Mouse (Mus musculus) CH12.LX (cell line): ENCODE results near the gene Hbs1l. TPM values are rescaled to one million over a fixed set of nuclear protein-coding genes. Genes with fewer than 3 reads are reported as not detected.

Experiments
- DNase-seq: peaks from one replicate; pipeline ENCODE4 v3.0.0-alpha.2; 2013; ENCODE audit errors: extremely low read depth
- H3K27ac ChIP-seq: 2 replicates; pipeline ENCODE4 v1.5.1; 2012; ENCODE audit warnings: low read depth, mild to moderate bottlenecking, control low read depth, moderate library complexity; ENCODE audit not compliant: insufficient read depth
- H3K27me3 ChIP-seq: replicated peaks from 2 replicates; pipeline ENCODE3; 2012; ENCODE audit warnings: inconsistent platforms
- H3K36me3 ChIP-seq, 2 experiments: replicated peaks in 1 of 2; 2 replicates each; pipeline versions ENCODE3 to v1.6.1; 2012; ENCODE audit warnings: inconsistent platforms in 1 of 2, low read length in 1 of 2, mild to moderate bottlenecking in 1 of 2, mixed read lengths in 1 of 2, moderate library complexity in 1 of 2; ENCODE audit not compliant: control insufficient read depth in 1 of 2, insufficient read depth in 1 of 2
- H3K4me1 ChIP-seq, 2 experiments: 2 replicates each; pipeline ENCODE4 v1.6.1; 2012; ENCODE audit warnings: inconsistent platforms in 1 of 2, moderate library complexity in 1 of 2; ENCODE audit not compliant: insufficient read depth in 2 of 2, control insufficient read depth in 1 of 2
- H3K4me2 ChIP-seq: 2 replicates; pipeline ENCODE4 v1.6.1; 2012; ENCODE audit warnings: low read depth, mild to moderate bottlenecking, control low read depth; ENCODE audit not compliant: poor library complexity, insufficient read depth, severe bottlenecking
- H3K4me3 ChIP-seq, 3 experiments: fragments of 150-350 bp in 1 of 3; sonication (generic) in 1 of 3; replicated peaks in 1 of 3; 2 replicates each; pipeline versions ENCODE3 to v1.5.1; 2011 to 2012; ENCODE audit warnings: low read depth in 2 of 3, low read length in 2 of 3, mild to moderate bottlenecking in 2 of 3, moderate library complexity in 2 of 3, control low read depth in 1 of 3, improper control_type of control experiment in 1 of 3, inconsistent platforms in 1 of 3, mixed read lengths in 1 of 3; ENCODE audit not compliant: poor library complexity in 1 of 3
- H3K79me2 ChIP-seq: replicated peaks from 2 replicates; pipeline ENCODE4 v1.6.1; 2012; ENCODE audit warnings: mild to moderate bottlenecking, moderate library complexity; ENCODE audit not compliant: control insufficient read depth, poor library complexity, insufficient read depth, severe bottlenecking; ENCODE audit errors: extremely low read depth
- H3K9ac ChIP-seq: 2 replicates; pipeline ENCODE4 v1.6.1; 2012; ENCODE audit warnings: low read depth, mild to moderate bottlenecking, control low read depth, moderate library complexity; ENCODE audit not compliant: insufficient read depth
- H3K9me3 ChIP-seq: replicated peaks from 2 replicates; pipeline ENCODE3; 2012; ENCODE audit warnings: low read length, inconsistent platforms, mixed read lengths
- BHLHE40 ChIP-seq: IDR thresholded peaks from 2 replicates; pipeline ENCODE4 v1.6.1; 2011; ENCODE audit warnings: mild to moderate bottlenecking, low read depth, low read length, improper control_type of control experiment
- CHD1 ChIP-seq: IDR thresholded peaks from 2 replicates; pipeline ENCODE4 v1.6.1; 2012; ENCODE audit warnings: low read depth, low read length, improper control_type of control experiment, inconsistent platforms
- CHD2 ChIP-seq: IDR thresholded peaks from 2 replicates; pipeline ENCODE4 v1.6.1; 2011; ENCODE audit warnings: low read length, improper control_type of control experiment
- CTCF ChIP-seq, 2 experiments: IDR thresholded peaks in 1 of 2; conservative IDR thresholded peaks in 1 of 2; 2 replicates each; pipeline ENCODE4 v1.5.1; 2011 to 2012; ENCODE audit warnings: low read depth in 2 of 2, low read length in 2 of 2, improper control_type of control experiment in 1 of 2, inconsistent platforms in 1 of 2, mild to moderate bottlenecking in 1 of 2, moderate library complexity in 1 of 2
- EP300 ChIP-seq: IDR thresholded peaks from 2 replicates; pipeline ENCODE4 v1.6.1; 2011; ENCODE audit warnings: low read length, improper control_type of control experiment
- ETS1 ChIP-seq: conservative IDR thresholded peaks from 2 replicates; pipeline ENCODE4 v1.6.1; 2012; ENCODE audit warnings: low read depth, mild to moderate bottlenecking, inconsistent platforms, low read length, improper control_type of control experiment, moderate library complexity
- GABPA ChIP-seq: IDR thresholded peaks from 2 replicates; pipeline ENCODE4 v1.6.1; 2012; ENCODE audit warnings: low read depth, low read length, improper control_type of control experiment, inconsistent platforms; ENCODE audit not compliant: insufficient replicate concordance
- IRF4 ChIP-seq: IDR thresholded peaks from 2 replicates; pipeline ENCODE4 v1.6.1; 2014; ENCODE audit warnings: low read depth, mild to moderate bottlenecking, inconsistent platforms, low read length, improper control_type of control experiment
- JUN ChIP-seq: IDR thresholded peaks from 2 replicates; pipeline ENCODE4 v1.6.1; 2011; ENCODE audit warnings: low read depth, mild to moderate bottlenecking, low read length, improper control_type of control experiment, moderate library complexity; ENCODE audit not compliant: insufficient read depth
- JUND ChIP-seq: conservative IDR thresholded peaks from 2 replicates; pipeline ENCODE4 v1.6.1; 2011; ENCODE audit warnings: low read depth, low read length, improper control_type of control experiment
- KAT2A ChIP-seq: IDR thresholded peaks from 2 replicates; pipeline ENCODE4 v1.6.1; 2012; ENCODE audit warnings: low read length, improper control_type of control experiment, inconsistent platforms; ENCODE audit not compliant: insufficient replicate concordance
- MAFK ChIP-seq: IDR thresholded peaks from 2 replicates; pipeline ENCODE4 v1.6.1; 2011; ENCODE audit warnings: low read length, improper control_type of control experiment; ENCODE audit not compliant: insufficient replicate concordance
- MAX ChIP-seq: IDR thresholded peaks from 2 replicates; pipeline ENCODE4 v1.6.1; 2011; ENCODE audit warnings: low read length, improper control_type of control experiment
- MAZ ChIP-seq: IDR thresholded peaks from 2 replicates; pipeline ENCODE4 v1.6.1; 2012; ENCODE audit warnings: low read depth, mild to moderate bottlenecking, inconsistent platforms, low read length, improper control_type of control experiment, moderate library complexity
- MEF2A ChIP-seq: IDR thresholded peaks from 2 replicates; pipeline ENCODE4 v1.6.1; 2014; ENCODE audit warnings: low read depth, mild to moderate bottlenecking, inconsistent platforms, low read length, improper control_type of control experiment, borderline replicate concordance
- MXI1 ChIP-seq: IDR thresholded peaks from 2 replicates; pipeline ENCODE4 v1.6.1; 2011; ENCODE audit warnings: mild to moderate bottlenecking, low read depth, low read length, improper control_type of control experiment
- MYC ChIP-seq: IDR thresholded peaks from 2 replicates; pipeline ENCODE4 v1.6.1; 2011; ENCODE audit warnings: low read depth, mild to moderate bottlenecking, improper control_type of control experiment, low read length
- NELFE ChIP-seq: IDR thresholded peaks from 2 replicates; pipeline ENCODE4 v1.6.1; 2011; ENCODE audit warnings: low read depth, low read length, improper control_type of control experiment
- NRF1 ChIP-seq: IDR thresholded peaks from 2 replicates; pipeline ENCODE4 v1.6.1; 2014; ENCODE audit warnings: low read depth, mild to moderate bottlenecking, inconsistent platforms, low read length, improper control_type of control experiment, moderate library complexity
- PAX5 ChIP-seq: IDR thresholded peaks from 2 replicates; pipeline ENCODE4 v1.6.1; 2012; ENCODE audit warnings: low read length, inconsistent platforms, mixed read lengths
- POLR2A ChIP-seq: IDR thresholded peaks from 2 replicates; pipeline ENCODE4 v1.6.1; 2011; ENCODE audit warnings: low read depth, mild to moderate bottlenecking, improper control_type of control experiment, low read length
- POLR2AphosphoS2 ChIP-seq: IDR thresholded peaks from 2 replicates; pipeline ENCODE4 v1.6.1; 2011; ENCODE audit warnings: low read depth, low read length, improper control_type of control experiment
- RCOR1 ChIP-seq: conservative IDR thresholded peaks from 2 replicates; pipeline ENCODE4 v1.6.1; 2012; ENCODE audit warnings: low read depth, mild to moderate bottlenecking, inconsistent platforms, low read length, improper control_type of control experiment
- SIN3A ChIP-seq: IDR thresholded peaks from 2 replicates; pipeline ENCODE4 v1.6.1; 2012; ENCODE audit warnings: low read length, improper control_type of control experiment, inconsistent platforms
- TBP ChIP-seq: conservative IDR thresholded peaks from 2 replicates; pipeline ENCODE4 v1.6.1; 2011; ENCODE audit warnings: low read depth, low read length, improper control_type of control experiment
- TCF12 ChIP-seq: IDR thresholded peaks from 2 replicates; pipeline ENCODE4 v1.6.1; 2014; ENCODE audit warnings: low read depth, mild to moderate bottlenecking, inconsistent platforms, low read length, improper control_type of control experiment
- UBTF ChIP-seq: IDR thresholded peaks from 2 replicates; pipeline ENCODE4 v1.6.1; 2012; ENCODE audit warnings: low read depth, mild to moderate bottlenecking, inconsistent platforms, low read length, improper control_type of control experiment, moderate library complexity
- USF1 ChIP-seq: IDR thresholded peaks from 2 replicates; pipeline ENCODE4 v1.6.1; 2014; ENCODE audit warnings: low read depth, mild to moderate bottlenecking, inconsistent platforms, low read length, improper control_type of control experiment
- ZKSCAN1 ChIP-seq: IDR thresholded peaks from 2 replicates; pipeline ENCODE4 v1.6.1; 2012; ENCODE audit warnings: low read depth, inconsistent platforms, low read length, improper control_type of control experiment, borderline replicate concordance
- ZMIZ1 ChIP-seq: IDR thresholded peaks from 2 replicates; pipeline ENCODE4 v1.6.1; 2012; ENCODE audit warnings: low read depth, mild to moderate bottlenecking, inconsistent platforms, low read length, improper control_type of control experiment
- ZNF384 ChIP-seq: IDR thresholded peaks from 2 replicates; pipeline ENCODE4 v1.6.1; 2012; ENCODE audit warnings: low read depth, low read length, improper control_type of control experiment, inconsistent platforms
- dilution Hi-C: fragments of 300-500 bp; cut with MboI; formaldehyde crosslinking; loops from 2 replicates; pipeline ENCODE4 v1.14.3; 2020; ENCODE audit warnings: low sequenced_read_pairs; ENCODE audit not compliant: extremely low pct_unique_long_range_greater_than_20kb, extremely low pct_ligation_motif_present
- in situ Hi-C: fragments of 300-500 bp; cut with MboI; formaldehyde crosslinking; loops from 3 replicates; pipeline ENCODE4 v1.14.3; 2019; ENCODE audit warnings: low sequenced_read_pairs, low pct_ligation_motif_present, low pct_unique_long_range_greater_than_20kb, mixed read lengths
- polyA plus RNA-seq: library from polyadenylated mRNA; unstranded; fragments of >175 nt; gene quantifications from 2 replicates; pipeline ENCODE4 v1.2.1, GENCODE M21; 2012; ENCODE audit warnings: low read depth; ENCODE audit not compliant: insufficient read length
- total RNA-seq, 2 experiments: library from RNA; depleted of rRNA; stranded (reverse); fragments of 300-350 nt in 1 of 2; fragments of >200 nt in 1 of 2; gene quantifications; 2 replicates each; pipeline ENCODE4 v1.2.3; 2012 to 2014

The Hbs1l gene
- total and polyA plus RNA-seq, 3 experiments = 99.7 to 111 (median 111) TPM

DNA sequence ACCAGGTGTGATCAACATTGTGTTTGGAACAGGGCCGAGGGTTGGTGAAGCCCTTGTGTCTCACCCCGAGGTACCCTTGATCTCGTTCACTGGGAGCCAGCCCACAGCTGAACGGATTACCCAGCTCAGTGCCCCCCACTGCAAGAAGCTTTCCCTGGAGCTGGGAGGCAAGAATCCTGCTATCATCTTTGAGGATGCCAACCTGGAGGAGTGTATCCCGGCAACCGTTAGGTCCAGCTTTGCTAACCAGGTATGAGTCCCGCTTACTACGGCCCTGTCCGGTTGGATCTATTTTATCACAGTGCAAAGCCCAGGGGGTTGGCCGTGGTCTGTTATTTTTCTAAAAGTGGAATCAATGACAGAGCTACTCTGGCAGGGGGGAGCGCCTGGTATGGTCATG is 93.3 kb downstream of the Hbs1l start:
- peaks cover 0 to 22% of the 10 kb centered on the region in 2 experiments; a peak in 2 of 4 replicates for H3K4me1 ChIP-seq
- in situ Hi-C loops = loop anchor here (25.0 kb wide), 1 partner anchor 223 kb away; no protein-coding TSS in a partner anchor
- no peak for TF ChIP-seq USF1
- no peak for TF ChIP-seq ZKSCAN1
- no peak for TF ChIP-seq TBP
- no peak for TF ChIP-seq JUN
- no peak for TF ChIP-seq TCF12
- no peak for TF ChIP-seq BHLHE40
- no peak for TF ChIP-seq MYC
- no peak for TF ChIP-seq MEF2A
- TF ChIP-seq MAFK = no peak
- no peak for TF ChIP-seq ETS1
- TF ChIP-seq POLR2A = no peak
- TF ChIP-seq POLR2AphosphoS2 = no peak
- TF ChIP-seq ZNF384 = no peak
- TF ChIP-seq MAZ = no peak
- no peak for TF ChIP-seq CHD2
- TF ChIP-seq EP300 = no peak
- no peak for TF ChIP-seq GABPA

DNA sequence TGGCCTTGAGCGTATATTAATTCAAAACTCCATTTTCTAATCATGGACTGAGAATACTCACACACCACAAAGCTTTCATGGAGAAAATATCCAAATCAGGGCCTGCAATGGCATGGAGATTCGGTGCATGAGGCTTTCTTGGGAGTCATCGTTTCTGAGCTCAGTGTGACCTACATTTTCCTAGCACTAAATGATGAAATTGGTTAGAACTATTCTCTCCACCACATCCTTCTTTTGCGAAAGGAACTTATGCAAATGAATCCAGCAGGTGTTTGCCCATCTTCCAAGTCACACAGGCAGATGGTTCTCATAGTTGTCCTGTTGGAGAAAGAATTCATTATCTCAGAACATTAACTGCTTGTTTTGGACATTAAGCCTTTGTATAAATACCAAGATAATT is 94.7 kb downstream of the Hbs1l start:
- peak; percentile 59 for DNase-seq
- H3K4me1 ChIP-seq = peaks cover 2 to 32% of the 10 kb centered on the region in 2 experiments
- in situ Hi-C loops (loop anchor here (10.0 to 25.0 kb wide), 2 partner anchors 54 to 222 kb away; no protein-coding TSS in a partner anchor), dilution Hi-C loops (no loop called here)
- no peaks in the 10 kb centered on the region for H3K36me3 ChIP-seq
- no peak overlapping the region for H3K27ac ChIP-seq
- peaks cover 1% of the 10 kb centered on the region for H3K27me3 ChIP-seq
- H3K9ac ChIP-seq = no peak overlapping the region
- H3K79me2 ChIP-seq = no peaks in the 10 kb centered on the region
- H3K4me2 ChIP-seq = no peak overlapping the region
- no peaks in the 10 kb centered on the region for H3K9me3 ChIP-seq
- H3K4me3 ChIP-seq = no peak overlapping the region
- 0 out of 2 replicates have a peak, but pooled peaks have one; percentile 31 for TF ChIP-seq JUND
- TF ChIP-seq IRF4 = no peak
- no peak for TF ChIP-seq UBTF
- no peak for TF ChIP-seq RCOR1
- no peak for TF ChIP-seq MAFK
- no peak for TF ChIP-seq SIN3A
- TF ChIP-seq POLR2A = no peak
- TF ChIP-seq NRF1 = no peak
- no peak for TF ChIP-seq ZMIZ1
- no peak for TF ChIP-seq MXI1
- no peak for TF ChIP-seq POLR2AphosphoS2
- no peak for TF ChIP-seq CTCF (conservative IDR thresholded peaks at IDR 0.05 in 1 of 2, IDR thresholded peaks at IDR 0.05 in 1 of 2; ENCODE audit: low read depth in 2 of 2, low read length in 2 of 2)
- no peak for TF ChIP-seq KAT2A
- no peak for TF ChIP-seq NELFE
- no peak for TF ChIP-seq GABPA
- TF ChIP-seq MAZ = no peak
- TF ChIP-seq USF1 = no peak
- no peak for TF ChIP-seq MAX
- 0 out of 2 replicates have a peak, but pooled peaks have one; percentile 23 for TF ChIP-seq TCF12
- no peak for TF ChIP-seq CHD1
- TF ChIP-seq EP300 = peak; percentile 82
- TF ChIP-seq ZNF384 = no peak
- TF ChIP-seq MYC = no peak
- no peak for TF ChIP-seq ZKSCAN1
- TF ChIP-seq MEF2A = no peak
- TF ChIP-seq PAX5 = no peak

More for the DNA sequence above, 93.3 kb downstream of the Hbs1l start:
- Histone ChIP-seq H3K9me3 (no peaks in the 10 kb centered on the region), H3K4me3 (no peak overlapping the region), H3K36me3 (no peaks in the 10 kb centered on the region), H3K27me3 (peaks cover 1% of the 10 kb centered on the region), H3K79me2 (no peaks in the 10 kb centered on the region), H3K4me2 (no peak overlapping the region), H3K27ac (no peak overlapping the region), H3K9ac (no peak overlapping the region)
- dilution Hi-C loops = no loop called here
- no peak for DNase-seq
